Mouse (Mus musculus) urinary bladder, postnatal 36 days (tissue): ENCODE data around the gene Slc35f6.

Source experiments
- DNase-seq, 2 experiments: peaks; one replicate each; pipeline ENCODE4 v3.0.0; 2022; ENCODE audit warnings: low spot score in 2 of 2, mixed read lengths in 1 of 2

Slc35f6 gene

DNA sequence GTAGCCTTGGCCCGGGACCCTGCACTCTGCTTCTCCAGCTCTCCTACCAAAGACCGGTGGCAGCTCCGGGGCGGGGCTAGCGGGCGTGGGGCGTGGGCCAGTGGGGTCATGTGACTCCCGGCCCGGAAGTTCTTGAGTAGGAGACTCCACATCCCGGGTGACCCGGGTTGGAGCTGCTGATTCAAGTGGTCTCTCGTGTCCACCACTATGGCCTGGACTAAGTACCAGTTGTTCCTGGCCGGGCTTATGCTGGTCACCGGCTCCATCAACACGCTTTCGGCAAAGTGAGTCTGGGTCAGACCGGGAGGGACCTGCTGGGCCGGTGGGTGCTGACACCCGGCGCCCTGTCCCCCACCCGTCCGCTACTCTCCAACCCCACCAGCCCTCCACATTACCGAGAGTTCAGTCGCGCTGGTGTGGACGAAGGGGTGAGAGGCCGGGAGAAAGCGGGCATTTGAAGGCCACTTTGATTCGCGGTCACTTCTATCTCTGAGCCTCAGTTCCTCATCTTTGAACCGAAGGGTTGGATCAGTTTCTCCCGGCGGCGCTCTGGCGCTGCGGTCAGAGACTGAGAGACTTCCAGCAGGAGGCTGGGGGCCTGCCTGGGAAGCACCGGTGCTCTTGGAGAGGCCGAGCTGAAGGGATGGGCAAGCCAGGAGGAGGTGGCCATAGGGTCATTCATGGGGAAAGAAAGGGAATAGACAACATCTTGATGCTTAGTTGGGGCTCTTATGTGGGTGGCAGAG, at the start of gene Slc35f6:
Gene Slc35f6 (plus strand): TSS at position 119 of the 746 bp plus-strand sequence.
- DNase-seq, result peak; percentile 93 to 95

DNA sequence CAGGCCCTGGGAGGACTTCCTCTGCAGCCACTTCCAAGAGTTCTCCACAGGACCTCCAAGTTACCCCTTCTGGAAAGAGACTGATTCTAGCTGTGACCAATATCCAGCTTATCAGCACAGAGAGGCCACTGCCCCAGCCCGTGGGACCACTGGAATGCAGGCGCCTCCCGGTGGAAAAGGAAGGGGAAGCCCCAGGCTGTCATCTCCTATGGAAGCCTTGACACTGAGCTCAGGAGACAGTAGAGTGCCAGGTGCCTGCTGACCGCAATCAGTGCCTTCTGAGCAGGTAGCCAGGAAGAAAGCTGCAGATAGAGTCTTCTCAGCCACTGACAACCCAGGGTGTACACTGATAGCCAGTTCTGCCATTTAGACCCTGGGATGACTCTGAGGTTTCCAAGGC, 46.3 kb upstream of the Slc35f6 start:
- no peak for DNase-seq

DNA sequence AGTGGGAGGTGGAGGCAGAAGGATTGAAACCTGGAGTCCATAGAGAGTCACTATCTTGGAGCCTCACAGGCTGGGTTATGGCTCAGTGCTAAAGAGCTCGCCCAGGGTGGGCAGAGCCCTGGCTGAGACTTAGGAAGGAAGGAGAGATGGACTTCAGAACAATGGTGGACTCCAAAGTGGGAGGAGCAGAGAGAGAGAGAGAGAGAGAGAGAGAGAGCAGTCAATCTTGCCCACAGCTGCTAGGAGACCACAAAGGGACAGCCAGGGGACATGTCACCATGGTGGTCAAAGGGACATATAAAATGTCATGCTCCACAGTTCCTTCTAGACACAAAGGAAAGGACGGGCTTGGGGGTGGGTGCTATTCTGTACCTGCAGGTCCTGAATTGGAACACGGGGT, 44.5 kb upstream of the Slc35f6 start:
- no peak for DNase-seq

DNA sequence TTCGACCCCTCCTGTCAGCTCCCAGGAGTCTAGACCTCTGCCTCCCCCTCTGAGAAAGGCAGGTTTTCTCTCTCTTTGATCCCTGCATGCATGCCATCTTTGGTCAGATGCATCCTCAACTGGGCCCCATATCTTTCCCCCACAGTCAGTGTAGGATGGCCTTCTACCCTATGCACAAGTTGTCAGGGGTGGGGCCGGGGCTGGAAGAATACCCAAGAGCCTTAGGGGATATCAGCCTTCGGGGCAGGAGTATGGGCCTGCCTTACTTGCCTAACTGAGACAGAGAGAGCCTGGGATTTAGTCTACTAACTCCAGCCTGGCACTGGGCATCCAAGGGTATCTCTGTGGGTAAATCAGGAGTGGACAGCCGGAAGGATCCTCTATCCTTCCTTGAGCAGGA, 43.8 kb upstream of the Slc35f6 start:
- no peak for DNase-seq

DNA sequence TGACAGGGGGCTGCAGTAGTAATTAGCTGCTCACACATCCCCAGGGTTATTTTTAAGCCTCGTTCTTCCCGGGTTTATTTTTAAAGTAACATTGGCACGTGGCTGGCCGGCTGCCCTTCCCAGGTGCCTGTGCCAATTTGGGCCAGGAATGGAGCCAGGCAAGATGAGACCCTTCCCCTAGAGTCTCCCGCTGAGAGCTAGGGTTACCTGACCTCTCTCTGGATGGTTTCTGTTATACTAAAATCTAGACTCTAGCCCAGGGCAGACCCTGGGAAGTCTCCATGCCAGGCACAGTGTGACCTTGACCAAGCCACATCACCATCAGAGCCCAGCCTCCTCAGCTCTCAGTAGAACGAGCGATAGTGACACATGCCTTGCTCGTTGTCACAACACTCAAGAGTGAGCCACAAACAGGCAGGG, 43.0 kb upstream of the Slc35f6 start:
- DNase-seq, result no peak

DNA sequence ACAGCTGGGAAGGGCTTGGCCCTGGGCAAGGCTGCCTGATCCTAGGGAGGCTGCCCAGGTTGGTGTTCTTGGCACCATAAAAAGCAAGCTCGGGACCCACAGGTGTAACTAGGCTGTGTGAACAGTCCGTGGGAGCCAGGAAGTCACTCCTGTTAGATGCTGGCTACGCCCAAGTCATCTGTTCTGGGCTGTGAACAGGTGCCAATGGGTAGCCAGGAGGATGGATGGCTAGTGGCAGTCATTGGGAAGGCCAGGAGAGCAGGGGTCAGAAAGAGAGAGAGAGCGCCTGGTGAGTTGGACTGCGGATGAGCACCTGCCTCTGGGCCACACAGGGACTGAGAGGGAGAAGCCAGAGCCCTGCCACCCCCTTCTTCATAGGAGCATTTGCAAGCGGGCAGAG, 42.1 kb upstream of the Slc35f6 start:
- no peak for DNase-seq

DNA sequence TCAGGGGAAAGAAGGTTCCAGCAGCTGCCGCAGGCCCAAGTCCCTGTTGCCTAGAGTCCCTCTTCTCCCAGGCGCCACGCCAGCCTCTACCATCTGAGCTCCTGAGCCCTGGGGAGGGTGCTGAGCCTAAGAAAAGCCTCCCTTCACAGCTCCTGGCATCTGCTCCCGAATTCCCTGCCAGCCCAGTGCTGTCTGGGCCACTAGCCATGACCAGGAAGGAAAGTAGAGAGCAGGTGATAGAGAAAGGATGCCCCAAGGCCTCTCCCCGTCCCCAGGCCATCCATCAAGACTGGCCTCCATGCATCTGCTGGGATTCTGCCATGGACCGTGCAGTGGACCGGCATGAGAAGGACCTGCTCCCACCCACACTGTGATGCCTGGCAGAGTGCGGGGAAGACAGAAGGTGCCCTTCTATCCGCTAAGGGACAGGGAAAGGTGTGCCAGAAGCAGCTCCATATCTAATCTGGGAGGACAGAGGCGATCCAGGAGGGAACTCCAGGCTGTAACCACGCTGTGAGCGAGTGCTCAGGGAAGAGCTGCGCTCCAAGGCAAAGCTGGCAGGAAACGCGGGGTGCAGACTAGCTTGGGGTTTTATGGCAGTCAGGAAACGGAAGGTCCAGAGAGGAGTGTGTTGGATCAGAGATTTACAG, 41.2 kb upstream of the Slc35f6 start:
- peak in 1 of 2 experiments; percentile 64 for DNase-seq

DNA sequence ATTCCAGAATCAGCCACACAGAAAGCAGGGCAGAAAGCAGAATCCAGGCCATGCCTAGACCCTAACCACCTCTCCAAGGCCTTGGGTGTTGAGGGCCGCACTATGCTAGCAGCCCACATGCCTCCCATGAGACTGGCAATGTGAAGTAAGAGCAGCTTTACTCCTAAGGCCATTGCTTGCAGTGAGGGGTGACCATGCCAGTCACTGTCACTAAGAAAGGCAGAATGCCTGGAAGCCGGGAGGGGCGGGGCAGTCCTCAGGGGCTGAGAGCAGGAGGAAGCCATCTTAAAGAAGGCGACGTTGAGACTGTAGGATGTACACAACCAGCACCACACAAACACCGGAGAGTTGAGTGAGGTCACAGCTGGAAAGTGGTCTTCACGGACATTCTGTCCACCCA, 38.6 kb upstream of the Slc35f6 start:
- DNase-seq, result no peak

DNA sequence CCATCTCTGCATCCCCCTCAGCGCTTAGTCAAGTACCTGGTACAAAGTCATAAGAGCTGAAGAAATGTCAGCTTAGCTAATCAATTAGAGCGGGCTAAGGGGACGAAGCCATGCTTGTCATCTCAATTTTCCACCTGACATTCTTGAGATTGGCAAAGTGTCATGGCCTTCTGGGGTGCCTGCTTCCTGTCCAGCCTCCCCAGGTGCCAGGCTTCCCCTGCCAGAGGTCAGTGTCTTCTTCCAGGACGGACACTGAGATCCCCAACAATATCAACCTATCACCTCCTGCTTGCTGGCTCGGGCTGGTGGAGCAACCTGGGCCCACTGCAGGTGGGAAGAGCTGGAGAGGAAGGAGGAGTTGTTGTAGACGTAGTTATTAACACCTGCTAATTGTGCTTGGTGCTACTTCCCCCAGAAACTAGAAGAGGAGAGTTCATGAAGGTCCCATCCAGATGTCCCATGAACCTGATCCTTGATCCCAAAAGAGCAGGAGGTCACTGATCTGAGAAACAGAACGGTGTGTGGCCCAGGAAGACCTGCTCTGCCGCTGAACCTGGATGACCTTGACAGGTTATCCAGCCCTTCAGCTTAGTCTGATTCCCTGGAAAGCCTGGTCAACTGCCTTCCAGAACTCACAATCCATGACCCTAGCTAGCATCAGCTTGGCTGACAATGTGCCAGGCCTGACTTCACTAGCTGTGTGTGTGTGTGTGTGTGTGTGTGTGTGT, 37.7 kb upstream of the Slc35f6 start:
- DNase-seq, result no peak

DNA sequence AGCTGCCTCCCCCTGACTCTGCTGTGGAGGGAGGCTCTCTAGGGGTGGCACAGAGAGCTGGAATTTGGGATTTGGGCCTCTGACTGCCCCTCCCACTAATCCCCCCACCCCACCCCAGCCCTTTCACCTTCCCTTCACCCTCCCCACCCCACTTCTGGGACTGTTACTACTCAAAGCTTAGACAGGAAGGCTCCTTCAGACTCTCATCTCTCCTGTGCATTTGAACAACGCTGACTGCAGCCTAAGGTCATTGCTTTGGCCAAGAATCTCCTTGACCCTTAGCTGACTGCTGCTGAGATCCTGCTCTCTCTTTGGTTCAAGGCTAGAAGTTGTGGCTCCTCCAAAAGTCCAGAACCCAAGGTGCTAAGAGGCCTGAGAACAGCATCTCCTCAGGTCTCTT, 36.6 kb upstream of the Slc35f6 start:
- DNase-seq, result no peak

DNA sequence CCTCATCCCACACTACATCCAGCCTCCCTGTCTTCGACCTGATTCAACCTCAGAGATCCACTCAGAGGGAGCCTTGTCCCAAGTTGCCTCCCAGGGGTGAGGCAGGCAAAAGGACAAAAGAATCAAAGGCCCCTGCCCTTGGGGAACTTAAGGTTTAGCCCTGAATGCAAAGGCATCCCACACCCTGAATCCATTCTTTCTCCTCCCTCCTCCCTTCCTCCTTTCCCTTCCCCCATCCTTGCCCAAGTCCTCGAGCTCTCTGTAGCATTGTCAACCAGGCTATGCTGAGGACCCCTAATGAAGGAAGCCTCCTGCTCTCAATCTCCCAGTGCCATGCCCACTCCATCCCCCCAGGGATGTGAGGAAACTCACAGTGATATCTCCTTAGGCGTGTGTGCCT, 36.0 kb upstream of the Slc35f6 start:
- DNase-seq, result no peak

DNA sequence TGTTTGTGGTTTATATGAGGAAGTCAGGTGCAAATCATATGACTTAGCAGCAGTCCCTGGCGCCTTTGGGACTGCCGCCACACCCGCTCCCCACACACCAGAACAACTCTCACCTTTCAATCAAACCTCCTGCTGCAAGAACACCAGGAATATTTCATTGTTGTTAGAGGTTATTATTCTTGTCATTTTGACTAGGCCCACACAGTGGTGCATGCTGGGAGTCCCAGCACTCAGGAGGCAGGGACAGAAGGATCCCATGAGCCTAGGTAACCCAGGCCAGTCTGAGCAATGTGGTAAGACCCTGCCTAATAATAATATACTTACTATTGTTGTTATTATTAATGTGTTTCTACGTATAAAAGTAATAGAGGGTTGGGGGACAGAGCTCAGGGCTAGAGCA, 35.2 kb upstream of the Slc35f6 start:
- DNase-seq, result no peak

DNA sequence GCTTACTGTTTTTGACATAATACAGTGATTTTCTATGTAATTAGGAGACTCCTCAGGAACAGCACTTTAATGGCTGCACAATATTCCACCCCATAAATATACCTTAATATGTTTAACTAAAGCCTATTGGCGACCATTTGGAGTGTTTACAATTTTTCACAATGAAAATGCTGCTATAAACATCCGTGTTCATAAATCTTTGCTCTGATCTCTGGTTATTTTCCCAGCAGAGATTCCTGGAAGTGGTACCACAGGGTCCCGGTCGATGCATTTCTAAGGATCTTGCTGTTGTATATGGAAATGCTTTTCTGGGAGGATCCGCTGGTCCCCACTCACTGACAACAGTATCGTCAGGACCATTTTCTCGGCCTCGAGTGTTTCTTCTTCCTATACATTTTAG, 34.5 kb upstream of the Slc35f6 start:
- DNase-seq, result no peak

DNA sequence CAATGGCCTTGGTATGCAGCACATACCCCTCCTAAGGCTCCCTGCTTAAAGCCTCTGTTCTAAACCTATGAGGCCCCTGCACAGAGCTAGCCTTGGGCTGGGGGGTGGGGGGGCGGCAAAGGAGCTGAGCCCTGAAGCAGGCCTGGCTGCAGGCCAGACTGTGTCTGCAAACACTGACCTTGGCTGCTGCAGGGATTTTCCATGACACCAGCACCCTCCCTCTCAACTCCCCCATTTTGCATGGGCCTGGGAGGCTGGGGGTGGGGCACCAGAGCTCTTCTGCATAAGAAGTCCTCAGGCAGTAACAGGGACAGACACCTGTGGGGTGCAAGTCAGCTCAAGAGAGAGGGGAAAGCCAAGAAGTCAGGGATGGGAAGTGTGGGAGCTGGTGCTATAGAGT, 33.5 kb upstream of the Slc35f6 start:
- no peak for DNase-seq

DNA sequence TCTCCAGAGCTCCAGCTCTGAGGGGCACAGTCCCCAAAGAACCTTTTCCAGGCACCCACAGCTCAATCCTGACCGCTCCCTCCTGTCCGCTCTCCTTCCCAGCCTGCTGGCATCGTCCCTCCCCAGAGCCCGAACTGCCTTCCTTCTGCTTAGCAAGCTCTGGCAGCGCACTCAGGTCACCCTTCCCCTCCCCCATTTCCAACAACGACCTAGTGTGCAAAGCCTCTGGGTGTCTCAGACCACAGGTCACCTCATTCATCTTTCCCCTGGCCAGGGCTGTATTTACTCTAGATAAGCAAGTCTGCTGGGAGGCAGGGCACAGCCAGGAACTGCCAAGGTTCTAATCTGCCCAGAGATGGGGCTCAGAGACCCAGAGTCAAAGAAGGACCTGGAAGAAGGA, 32.3 kb upstream of the Slc35f6 start:
- no peak for DNase-seq

DNA sequence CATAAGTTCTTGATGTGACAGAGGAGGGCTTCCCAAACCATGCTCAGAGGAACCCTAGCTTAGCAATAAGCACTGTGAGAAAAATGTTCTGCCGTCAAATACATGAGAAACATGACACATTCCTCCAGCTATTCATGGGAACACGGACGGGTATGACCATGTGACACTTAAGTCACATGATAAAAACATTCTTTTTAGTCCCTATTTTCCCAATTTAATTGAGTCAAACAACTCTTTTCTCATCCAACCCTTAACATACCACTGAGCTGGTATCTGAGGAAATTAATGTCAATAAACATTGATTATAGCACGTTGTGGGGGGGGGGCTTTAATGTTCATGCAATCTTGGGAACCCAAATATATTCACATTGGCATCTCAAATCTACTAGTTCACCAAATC, 31.9 kb upstream of the Slc35f6 start:
- DNase-seq, result no peak

DNA sequence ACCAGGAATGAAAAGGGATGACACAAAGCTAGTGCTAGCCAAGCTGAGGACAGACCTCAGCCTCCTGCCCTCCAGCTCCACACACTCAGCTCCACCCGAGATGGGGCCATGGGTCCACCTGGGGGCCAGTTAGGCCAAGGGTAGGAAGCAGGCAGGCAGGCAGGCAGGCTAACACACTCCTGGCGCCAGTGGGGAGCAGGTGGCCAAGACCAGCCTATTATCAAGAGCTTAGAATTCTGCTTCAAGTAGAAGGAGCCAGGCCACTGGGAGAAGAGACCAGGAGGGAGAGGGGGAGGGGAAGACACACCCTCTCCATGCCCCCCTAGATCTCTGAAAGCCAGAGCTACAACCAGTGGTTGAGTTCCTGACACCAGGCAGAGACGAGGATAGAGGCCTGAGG, 31.1 kb upstream of the Slc35f6 start:
- no peak for DNase-seq

DNA sequence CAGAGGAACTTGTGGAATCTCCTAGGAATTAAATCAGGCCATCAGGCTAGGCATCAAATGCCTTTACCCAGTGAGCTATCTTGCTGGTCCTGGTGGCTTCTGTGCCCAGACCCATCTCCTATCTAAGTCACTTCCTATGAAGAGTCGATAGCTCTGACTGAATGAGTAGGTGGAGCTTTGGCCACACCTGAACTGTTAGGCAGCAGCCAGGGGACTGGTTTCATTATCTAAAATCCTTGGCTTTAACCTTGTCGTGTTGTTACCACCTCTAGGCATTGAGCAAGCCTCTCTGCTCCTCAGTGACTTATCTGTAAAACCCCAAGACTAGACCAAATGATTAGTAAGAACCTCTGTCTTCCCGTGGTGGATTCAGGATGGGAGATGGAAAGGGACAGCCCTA, 30.4 kb upstream of the Slc35f6 start:
- no peak for DNase-seq

DNA sequence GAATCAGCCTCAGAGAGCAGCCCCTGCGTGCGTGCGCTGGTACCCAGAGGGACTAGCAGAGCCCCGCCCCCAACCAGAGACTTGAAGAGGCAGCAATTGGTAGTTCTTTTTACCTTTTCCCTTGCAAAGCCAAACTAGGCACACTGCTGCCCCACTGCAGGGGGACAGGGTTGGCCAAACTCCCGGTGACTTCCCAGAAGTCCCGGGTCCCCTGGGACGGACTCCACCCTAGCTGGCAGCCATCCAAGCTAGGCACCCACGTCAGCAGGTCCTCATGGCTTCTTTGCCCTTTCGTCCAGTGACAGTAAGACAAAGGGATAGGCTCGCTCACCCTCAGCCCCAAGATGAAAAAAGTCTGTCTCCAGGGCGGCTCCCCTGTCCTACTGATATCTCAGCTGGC, 29.9 kb upstream of the Slc35f6 start:
- DNase-seq, result peak in 1 of 2 experiments; percentile 70

DNA sequence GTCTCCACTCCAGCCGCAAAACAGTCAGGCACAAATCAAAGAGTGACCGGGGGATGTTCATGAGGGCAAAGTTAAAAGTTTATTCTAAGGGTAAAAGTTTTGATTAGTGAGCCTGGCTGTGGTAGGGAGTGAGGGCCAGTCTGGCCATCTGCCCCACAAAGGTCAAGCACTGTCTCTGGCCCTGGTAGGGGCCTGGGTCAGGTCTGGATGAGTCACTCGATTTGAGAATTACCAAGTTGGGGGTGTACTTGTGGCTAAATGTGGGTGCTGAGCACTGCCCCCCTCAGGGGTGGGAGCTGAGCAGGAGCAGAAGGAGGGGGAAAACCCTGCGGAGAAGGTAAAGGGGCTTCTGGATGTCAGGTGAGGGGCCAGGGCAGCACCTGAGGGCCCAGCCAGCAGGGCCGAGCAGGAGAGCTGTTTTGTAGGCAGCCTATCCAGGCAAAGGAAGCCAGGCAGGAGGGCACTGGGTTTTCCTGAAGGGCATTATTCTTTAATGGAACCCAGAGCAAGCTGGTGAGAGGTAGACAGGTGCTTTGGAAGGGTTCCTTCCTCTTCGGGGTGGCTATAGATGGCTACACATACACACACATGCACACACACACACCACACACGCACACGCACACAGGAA, 29.2 kb upstream of the Slc35f6 start:
- DNase-seq, result no peak

DNA sequence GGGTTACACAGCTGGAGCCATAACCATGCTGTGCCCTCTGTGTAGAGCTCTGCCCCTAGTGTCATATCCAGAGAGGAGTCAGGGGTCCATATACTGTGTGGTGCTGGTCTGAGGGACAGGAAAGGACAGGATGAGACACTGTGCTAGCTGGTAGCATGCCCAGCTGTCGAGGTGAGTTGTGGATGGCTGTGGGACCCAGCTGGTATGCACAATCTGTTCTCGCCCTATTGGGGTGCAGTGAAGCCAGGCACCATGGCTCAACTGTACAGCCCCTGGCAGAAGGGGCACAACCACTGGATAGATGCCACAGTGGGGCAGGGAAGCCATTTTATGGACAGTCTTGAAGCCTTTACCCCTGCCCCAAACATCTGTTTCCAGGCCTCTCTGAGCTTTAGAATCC, 28.5 kb upstream of the Slc35f6 start:
- no peak for DNase-seq

DNA sequence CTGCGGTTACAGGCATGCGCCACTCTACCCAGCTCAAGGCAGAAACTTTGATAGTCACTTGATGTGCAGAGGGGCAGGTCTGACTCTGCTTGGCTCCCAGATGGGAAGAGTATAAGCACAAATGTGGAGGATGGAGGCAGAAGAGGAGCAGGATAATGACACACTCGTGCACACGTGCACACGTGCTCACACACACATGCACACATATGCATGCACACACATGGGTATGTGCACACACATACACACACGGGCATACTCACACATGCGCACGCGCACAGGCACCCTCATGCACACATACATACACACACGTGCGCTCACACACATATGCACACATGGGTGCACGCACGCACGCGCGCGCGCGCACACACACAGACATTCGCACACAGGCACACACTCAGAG, 27.2 kb upstream of the Slc35f6 start:
- no peak for DNase-seq
